Mouse (Mus musculus): ENCODE measurements around the gene Trpm5. TPM values are rescaled to one million over a fixed set of nuclear protein-coding genes. Genes with fewer than 3 reads are reported as not detected.
A peak's percentile ranks its signal among the peaks of the same experiment; 100 is the strongest.

The Trpm5 gene
- total RNA-seq (2021) = under 1 TPM; 0.38 TPM

GRCm38 (mm10) chr7:143094592-143095553 lies at the start of gene Trpm5:
Gene Trpm5, minus strand, starts transcription at chr7:143094642.
- peak; percentile 80 for DNase-seq
- intact Hi-C loops (cut with DNase I) = no loop called here

- no peak for DNase-seq
Measured at GRCm38 (mm10) chr7:143142680-143143079, 48.2 kb upstream of the Trpm5 start.

GRCm38 (mm10) chr7:143139932-143140331 lies 45.5 kb upstream of the Trpm5 start:
- intact Hi-C loops (cut with DNase I) = loop anchor here (10.0 kb wide), 2 partner anchors 135 to 245 kb away; partner anchors contain the start of gene Tspan32
- no peak for DNase-seq

More at GRCm38 (mm10) chr7:143142680-143143079, 48.2 kb upstream of the Trpm5 start:
- intact Hi-C loops (cut with DNase I) = loop anchor here (10.0 kb wide), 1 partner anchor 248 kb away; no protein-coding TSS in a partner anchor

- intact Hi-C loops (cut with DNase I) = loop anchor here (10.0 kb wide), 1 partner anchor 134 kb away; the partner anchor contains the start of gene Tspan32
- peak; percentile 66 for DNase-seq
Measured at GRCm38 (mm10) chr7:143138789-143139188, 44.3 kb upstream of the Trpm5 start.

GRCm38 (mm10) chr7:143136561-143136960 lies 42.1 kb upstream of the Trpm5 start:
- intact Hi-C loops (cut with DNase I) = loop anchor here (10.0 kb wide), 1 partner anchor 132 kb away; the partner anchor contains the start of gene Tspan32
- DNase-seq = no peak

GRCm38 (mm10) chr7:143136125-143136524 lies 41.7 kb upstream of the Trpm5 start:
- intact Hi-C loops (cut with DNase I) = loop anchor here (10.0 kb wide), 1 partner anchor 131 kb away; the partner anchor contains the start of gene Tspan32
- no peak for DNase-seq

- DNase-seq = no peak
- intact Hi-C loops (cut with DNase I) = loop anchor here (10.0 kb wide), 1 partner anchor 128 kb away; the partner anchor contains the start of gene Tspan32
Measured at GRCm38 (mm10) chr7:143132815-143133214, 38.4 kb upstream of the Trpm5 start.

- DNase-seq = no peak
- intact Hi-C loops (cut with DNase I) = no loop called here
Measured at GRCm38 (mm10) chr7:143124902-143125301, 30.5 kb upstream of the Trpm5 start.

- intact Hi-C loops (cut with DNase I) = no loop called here
- DNase-seq = peak; percentile 90
Measured at GRCm38 (mm10) chr7:143123876-143124669, 29.6 kb upstream of the Trpm5 start.

- DNase-seq = no peak
- intact Hi-C loops (cut with DNase I) = no loop called here
Measured at GRCm38 (mm10) chr7:143122191-143122590, 27.7 kb upstream of the Trpm5 start.

- intact Hi-C loops (cut with DNase I) = no loop called here
- DNase-seq = no peak
Measured at GRCm38 (mm10) chr7:143119826-143120225, 25.4 kb upstream of the Trpm5 start.

- no peak for DNase-seq
- intact Hi-C loops (cut with DNase I) = no loop called here
Measured at GRCm38 (mm10) chr7:143119407-143119806, 25.0 kb upstream of the Trpm5 start.

GRCm38 (mm10) chr7:143116521-143116920 lies 22.1 kb upstream of the Trpm5 start:
- intact Hi-C loops (cut with DNase I) = no loop called here
- no peak for DNase-seq

- intact Hi-C loops (cut with DNase I) = no loop called here
- no peak for DNase-seq
Measured at GRCm38 (mm10) chr7:143114773-143115172, 20.3 kb upstream of the Trpm5 start.

GRCm38 (mm10) chr7:143112395-143112794 lies 18.0 kb upstream of the Trpm5 start:
- no peak for DNase-seq
- intact Hi-C loops (cut with DNase I) = no loop called here

GRCm38 (mm10) chr7:143111719-143112118 lies 17.3 kb upstream of the Trpm5 start:
- intact Hi-C loops (cut with DNase I) = no loop called here
- DNase-seq = no peak

- no peak for DNase-seq
Measured at GRCm38 (mm10) chr7:143110803-143111202, 16.4 kb upstream of the Trpm5 start.

GRCm38 (mm10) chr7:143109696-143110095 lies 15.3 kb upstream of the Trpm5 start:
- intact Hi-C loops (cut with DNase I) = no loop called here

More at GRCm38 (mm10) chr7:143110803-143111202, 16.4 kb upstream of the Trpm5 start:
- intact Hi-C loops (cut with DNase I) = no loop called here

GRCm38 (mm10) chr7:143108996-143109660 lies 14.7 kb upstream of the Trpm5 start:
- no peak for DNase-seq
- intact Hi-C loops (cut with DNase I) = no loop called here

More at GRCm38 (mm10) chr7:143109696-143110095, 15.3 kb upstream of the Trpm5 start:
- DNase-seq = no peak

- intact Hi-C loops (cut with DNase I) = no loop called here
- DNase-seq = peak; percentile 66
Measured at GRCm38 (mm10) chr7:143108200-143108599, 13.8 kb upstream of the Trpm5 start.

All from left cerebral cortex, postnatal 4 days (tissue).